Mouse (Mus musculus) erythroblast, embryonic 14.5 days (primary cell): ENCODE data around the gene Gm26620.

Source experiments
- GATA1 ChIP-seq: IDR thresholded peaks from 2 replicates; pipeline ENCODE4 v1.6.1; 2012; ENCODE audit warnings: low read length, inconsistent platforms, mixed read lengths
- TAL1 ChIP-seq: IDR thresholded peaks from 3 replicates; pipeline ENCODE4 v1.6.1; 2012; ENCODE audit warnings: low read length, inconsistent platforms, mixed read lengths

DNA sequence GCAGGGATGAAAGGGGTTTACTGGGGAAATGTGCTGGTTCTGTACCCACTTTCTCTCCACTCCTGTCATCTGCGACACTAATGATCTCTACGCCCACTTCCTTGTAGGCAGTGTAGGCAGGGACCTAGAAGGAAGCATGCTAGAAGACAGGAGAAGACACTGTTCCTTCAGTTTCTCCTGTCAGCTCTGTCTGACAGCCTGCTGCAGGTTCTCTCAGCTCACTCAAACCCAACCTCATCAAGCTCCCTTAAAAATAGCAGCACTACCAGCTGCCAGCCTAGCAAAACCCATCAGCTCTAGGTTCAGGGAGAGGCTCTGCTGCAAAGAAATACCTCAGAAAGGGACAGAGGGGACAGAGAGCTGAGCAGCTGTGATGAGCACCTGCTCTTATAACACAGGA lies 34.9 kb upstream of the Gm26620 start:
- no peak for TF ChIP-seq GATA1
- TF ChIP-seq TAL1 = no peak
